Mouse (Mus musculus): Measurements from ENCODE around the gene Ttc13. TPM values are rescaled to one million over a fixed set of nuclear protein-coding genes. Genes with fewer than 3 reads are reported as not detected.

Gene Ttc13
- polyA plus RNA-seq, 1 experiment from 2014 or later, result 62.7 TPM

DNA sequence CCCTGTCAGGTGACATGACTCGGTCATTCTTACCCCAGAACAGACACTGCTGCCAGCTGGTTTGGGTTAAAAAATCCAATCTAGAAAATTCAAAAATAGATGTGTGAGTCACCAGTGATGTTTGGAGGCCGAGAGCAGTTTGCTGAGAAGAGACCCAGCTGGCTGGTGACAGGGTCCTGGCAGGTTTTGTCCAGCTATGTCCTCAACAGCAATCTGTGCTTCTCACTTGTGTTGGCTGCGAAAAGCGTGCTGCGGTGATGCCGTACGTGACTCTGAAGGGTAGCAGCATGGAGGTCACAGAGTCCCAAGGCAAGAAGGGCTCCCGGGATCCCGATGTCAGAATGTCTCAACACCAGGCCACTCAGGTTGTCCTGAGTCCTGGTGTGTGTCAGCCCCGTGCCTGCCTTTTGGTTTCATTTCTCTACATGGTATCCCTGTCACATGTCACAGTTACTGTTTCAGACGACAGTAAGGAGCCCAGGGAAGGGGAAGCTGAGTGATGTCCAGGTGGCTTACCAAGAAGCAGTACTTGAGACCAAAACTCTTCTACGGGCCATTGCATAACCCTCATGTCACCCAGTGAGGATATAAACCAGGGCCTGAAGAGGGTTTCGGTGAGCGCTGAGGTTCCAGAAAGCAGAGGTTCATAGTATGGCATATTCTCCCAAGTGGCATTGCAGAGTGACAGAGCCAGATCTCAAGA lies 88.6 kb downstream of the Ttc13 start:
- Histone ChIP-seq H3K27ac (ENCODE audit: low read depth, low read length) (no peak overlapping the region), H3K4me1 (ENCODE audit: control insufficient read depth, insufficient read depth, low read length) (no peaks in the 10 kb centered on the region), H3K9ac (ENCODE audit: low read length) (no peak overlapping the region), H3K27me3 (ENCODE audit: control insufficient read depth, insufficient read depth, low read length) (no peaks in the 10 kb centered on the region), H3K9me3 (ENCODE audit: control insufficient read depth, low read length) (no peaks in the 10 kb centered on the region), H3K4me3 (ENCODE audit: low read depth, low read length) (no peak overlapping the region), H3K36me3 (ENCODE audit: control insufficient read depth, insufficient read depth, low read length) (peaks cover 5% of the 10 kb centered on the region; the same call in 1 of the 2 replicates), H3K4me2 (no peak overlapping the region)
- DNase-seq (ENCODE audit: low spot score, missing footprints), result no peak
- no peak for ATAC-seq (ENCODE audit: low FRiP score)
- 91% methylated on average over 14 of the region's 14 CpGs for WGBS

DNA sequence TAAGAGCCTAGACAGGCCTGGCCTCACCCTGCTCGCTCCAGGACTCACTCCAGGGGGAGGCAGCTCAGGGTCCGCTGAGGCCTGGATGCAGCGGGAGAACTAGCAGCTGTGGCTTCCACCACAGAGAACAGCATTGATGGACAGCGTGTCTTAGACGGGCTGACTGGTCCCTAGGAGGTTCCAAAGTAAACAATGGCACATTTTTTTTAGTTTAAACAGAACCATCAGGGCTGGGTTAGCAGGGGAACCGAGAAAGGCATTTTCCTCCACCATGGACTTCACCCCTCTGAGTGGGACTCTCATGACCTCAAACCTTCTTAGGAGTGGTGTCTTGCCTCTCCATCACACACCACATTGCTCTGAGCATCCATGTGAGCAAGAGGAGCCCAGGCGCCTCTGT lies 89.8 kb downstream of the Ttc13 start:
- Histone ChIP-seq H3K4me2 (no peak overlapping the region), H3K9me3 (ENCODE audit: control insufficient read depth, low read length) (no peaks in the 10 kb centered on the region), H3K36me3 (ENCODE audit: control insufficient read depth, insufficient read depth, low read length) (peaks cover 4% of the 10 kb centered on the region; the same call in 1 of the 2 replicates), H3K27me3 (ENCODE audit: control insufficient read depth, insufficient read depth, low read length) (no peaks in the 10 kb centered on the region), H3K27ac (ENCODE audit: low read depth, low read length) (no peak overlapping the region), H3K9ac (ENCODE audit: low read length) (no peak overlapping the region), H3K4me1 (ENCODE audit: control insufficient read depth, insufficient read depth, low read length) (no peaks in the 10 kb centered on the region), H3K4me3 (ENCODE audit: low read depth, low read length) (no peak overlapping the region)
- ATAC-seq (ENCODE audit: low FRiP score), result no peak
- WGBS, result 56% methylated on average over 7 of the region's 7 CpGs
- no peak for DNase-seq (ENCODE audit: low spot score, missing footprints)

DNA sequence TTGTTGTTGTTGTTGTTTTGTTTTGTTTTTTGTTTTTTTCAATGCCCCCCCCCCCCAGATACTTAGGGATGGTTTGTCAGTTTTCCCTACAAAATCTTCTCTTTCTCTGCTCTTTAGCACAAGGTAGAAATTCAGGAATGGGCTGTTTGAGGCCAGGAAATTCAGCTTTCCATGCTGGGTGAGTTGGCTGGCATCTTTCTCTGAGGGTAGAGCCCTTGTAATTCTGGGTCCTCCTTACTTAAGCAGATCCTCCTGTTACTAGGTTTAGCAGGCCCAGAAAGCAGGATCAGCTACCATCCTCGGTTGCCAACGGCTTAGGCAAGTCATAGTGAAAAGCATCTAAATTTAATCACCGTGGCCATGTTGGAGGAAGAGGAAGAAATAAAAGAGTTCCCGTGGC lies 90.9 kb downstream of the Ttc13 start:
- Histone ChIP-seq H3K4me2 (no peak overlapping the region), H3K9me3 (ENCODE audit: control insufficient read depth, low read length) (no peaks in the 10 kb centered on the region), H3K9ac (ENCODE audit: low read length) (no peak overlapping the region), H3K4me1 (ENCODE audit: control insufficient read depth, insufficient read depth, low read length) (no peaks in the 10 kb centered on the region), H3K36me3 (ENCODE audit: control insufficient read depth, insufficient read depth, low read length) (no peaks in the 10 kb centered on the region), H3K27ac (ENCODE audit: low read depth, low read length) (no peak overlapping the region), H3K4me3 (ENCODE audit: low read depth, low read length) (no peak overlapping the region), H3K27me3 (ENCODE audit: control insufficient read depth, insufficient read depth, low read length) (no peaks in the 10 kb centered on the region)
- DNase-seq (ENCODE audit: low spot score, missing footprints), result peak; percentile 68
- ATAC-seq (ENCODE audit: low FRiP score), result no peak
- 71% methylated on average over 4 of the region's 4 CpGs for WGBS

DNA sequence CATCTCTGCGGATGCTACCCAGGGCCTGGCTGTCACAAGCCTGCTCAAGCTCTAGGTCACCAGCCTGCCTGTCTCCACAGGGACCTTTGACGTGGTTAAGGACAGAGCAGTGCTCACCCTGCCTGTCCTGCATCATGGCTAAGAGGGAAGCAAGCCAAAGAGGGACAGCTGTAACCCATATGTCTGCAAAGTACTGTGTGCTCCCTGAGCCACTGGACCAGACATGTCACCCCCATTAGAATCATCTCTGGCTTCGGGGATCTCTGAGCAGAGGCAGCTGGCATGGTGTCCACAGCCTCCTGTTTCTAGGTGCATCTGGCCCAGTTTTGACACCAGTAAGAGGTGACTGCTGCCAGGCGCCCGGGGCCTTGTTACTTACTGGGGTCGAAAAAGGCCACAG lies 91.3 kb downstream of the Ttc13 start:
- WGBS, result 86% methylated on average over 6 of the region's 6 CpGs
- ATAC-seq (ENCODE audit: low FRiP score) (no peak), DNase-seq (ENCODE audit: low spot score, missing footprints) (peak; percentile 60)
- H3K9me3 ChIP-seq (ENCODE audit: control insufficient read depth, low read length), result no peaks in the 10 kb centered on the region
- H3K9ac ChIP-seq (ENCODE audit: low read length), result no peak overlapping the region
- no peaks in the 10 kb centered on the region for H3K27me3 ChIP-seq (ENCODE audit: control insufficient read depth, insufficient read depth, low read length)
- no peaks in the 10 kb centered on the region for H3K4me1 ChIP-seq (ENCODE audit: control insufficient read depth, insufficient read depth, low read length)
- H3K36me3 ChIP-seq (ENCODE audit: control insufficient read depth, insufficient read depth, low read length), result no peaks in the 10 kb centered on the region
- no peak overlapping the region for H3K27ac ChIP-seq (ENCODE audit: low read depth, low read length)
- H3K4me3 ChIP-seq (ENCODE audit: low read depth, low read length), result no peak overlapping the region
- H3K4me2 ChIP-seq, result no peak overlapping the region

DNA sequence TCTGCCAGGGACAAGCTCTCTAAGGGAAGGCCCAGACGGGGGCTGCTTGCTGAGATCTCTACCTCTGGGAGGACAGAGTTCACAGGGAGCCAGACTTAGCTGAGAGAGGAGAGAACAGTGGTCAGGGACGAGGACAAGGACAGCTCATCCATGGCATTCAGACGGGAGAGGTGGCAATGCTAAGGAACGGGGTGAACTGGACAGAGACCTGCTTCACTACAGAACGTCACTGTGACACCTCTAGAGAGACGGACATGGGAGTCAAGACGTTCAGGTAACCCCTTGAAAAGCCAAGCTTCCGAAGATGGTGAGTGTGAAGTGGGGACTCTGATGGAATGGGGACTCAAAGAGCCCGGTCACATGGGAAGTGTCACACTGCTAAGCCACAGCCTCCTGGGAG lies 95.5 kb downstream of the Ttc13 start:
- Histone ChIP-seq H3K9ac (ENCODE audit: low read length) (no peak overlapping the region), H3K27me3 (ENCODE audit: control insufficient read depth, insufficient read depth, low read length) (no peaks in the 10 kb centered on the region), H3K4me1 (ENCODE audit: control insufficient read depth, insufficient read depth, low read length) (no peaks in the 10 kb centered on the region), H3K27ac (ENCODE audit: low read depth, low read length) (no peak overlapping the region), H3K4me2 (no peak overlapping the region), H3K36me3 (ENCODE audit: control insufficient read depth, insufficient read depth, low read length) (no peaks in the 10 kb centered on the region), H3K9me3 (ENCODE audit: control insufficient read depth, low read length) (no peaks in the 10 kb centered on the region), H3K4me3 (ENCODE audit: low read depth, low read length) (no peak overlapping the region)
- 87% methylated on average over 9 of the region's 9 CpGs for WGBS
- ATAC-seq (ENCODE audit: low FRiP score) (no peak), DNase-seq (ENCODE audit: low spot score, missing footprints) (peak; percentile 75)

Other genes starting within 250 kb of the Ttc13 start
- gene Cog2, start 201.2 kb downstream of the Ttc13 start, polyA plus RNA-seq (2014; fragmentation: Nextera tagmentation; extraction: Ambion mirVana), result 40.9 and 42.1 TPM in 2 replicates
- not detected in 2 replicates for gene Agt, start 152.3 kb downstream of the Ttc13 start, polyA plus RNA-seq (2014; fragmentation: Nextera tagmentation; extraction: Ambion mirVana)
- not detected in 2 replicates for gene Capn9, start 145.9 kb downstream of the Ttc13 start, polyA plus RNA-seq (2014; fragmentation: Nextera tagmentation; extraction: Ambion mirVana)
- gene 2310022B05Rik, start 58.6 kb downstream of the Ttc13 start, polyA plus RNA-seq (2014; fragmentation: Nextera tagmentation; extraction: Ambion mirVana), result 17.4 and 21.2 TPM in 2 replicates
- gene Arv1, start 156 bp upstream of the Ttc13 start, polyA plus RNA-seq (2014; fragmentation: Nextera tagmentation; extraction: Ambion mirVana), result 31.1 and 33.0 TPM in 2 replicates
- gene Fam89a, start 29.8 kb upstream of the Ttc13 start, polyA plus RNA-seq (2014; fragmentation: Nextera tagmentation; extraction: Ambion mirVana), result 2.1 and 2.2 TPM in 2 replicates
- gene Trim67, start 71.1 kb upstream of the Ttc13 start, polyA plus RNA-seq (2014; fragmentation: Nextera tagmentation; extraction: Ambion mirVana), result 2.9 and 3.3 TPM in 2 replicates
- gene Gnpat, start 141.1 kb upstream of the Ttc13 start, polyA plus RNA-seq (2014; fragmentation: Nextera tagmentation; extraction: Ambion mirVana), result 136 and 138 TPM in 2 replicates
- gene 2810004N23Rik, start 141.1 kb upstream of the Ttc13 start, polyA plus RNA-seq (2014; fragmentation: Nextera tagmentation; extraction: Ambion mirVana), result 40.6 and 41.7 TPM in 2 replicates
- 7.1 and 7.2 TPM in 2 replicates for gene Exoc8, start 175.7 kb upstream of the Ttc13 start, polyA plus RNA-seq (2014; fragmentation: Nextera tagmentation; extraction: Ambion mirVana)
- 12.5 and 14.1 TPM in 2 replicates for gene Sprtn, start 175.9 kb upstream of the Ttc13 start, polyA plus RNA-seq (2014; fragmentation: Nextera tagmentation; extraction: Ambion mirVana)
- 18.5 and 21.0 TPM in 2 replicates for gene Egln1, start 227.3 kb upstream of the Ttc13 start, polyA plus RNA-seq (2014; fragmentation: Nextera tagmentation; extraction: Ambion mirVana)